Mouse (Mus musculus) kidney, adult 2 months (tissue): ENCODE data around the gene Gm17455.

ENCODE experiments used
- CTCF ChIP-seq: fragments of 200-500 bp; conservative IDR thresholded peaks from 2 replicates; pipeline ENCODE4 v1.5.1; 2011; ENCODE audit warnings: low read depth, mild to moderate bottlenecking, control low read depth, low read length, moderate library complexity, mixed read lengths; ENCODE audit not compliant: insufficient read depth, insufficient read length
- POLR2A ChIP-seq: fragments of 200-500 bp; IDR thresholded peaks from one replicate; pipeline ENCODE4 v1.6.1; 2011; ENCODE audit warnings: low read depth, low read length, control low read depth

DNA sequence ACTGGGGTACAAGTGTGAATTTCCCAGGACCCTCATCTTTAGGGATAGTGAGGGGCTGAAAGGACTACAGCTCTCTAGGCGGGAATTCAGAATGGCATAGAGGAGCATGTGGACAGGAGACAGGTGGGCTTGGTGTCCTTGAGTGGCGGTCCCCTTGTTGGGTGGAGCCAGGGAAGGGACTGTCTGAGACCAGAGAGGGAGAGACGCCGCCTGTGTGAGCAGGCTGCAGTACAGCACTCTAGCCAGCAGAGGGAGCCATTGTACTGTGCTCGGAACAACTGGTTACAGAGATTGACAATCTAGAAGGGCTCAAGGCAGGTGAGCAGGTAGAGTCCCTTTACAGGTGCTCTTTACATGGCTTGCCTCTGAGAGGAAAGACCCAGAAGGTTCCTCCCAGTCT, 8.3 kb downstream of the Gm17455 start:
- TF ChIP-seq POLR2A (no peak), CTCF (peak; percentile 94)
